ENCODE assay signal across 32 mouse cellular contexts in the genomic region with DNA sequence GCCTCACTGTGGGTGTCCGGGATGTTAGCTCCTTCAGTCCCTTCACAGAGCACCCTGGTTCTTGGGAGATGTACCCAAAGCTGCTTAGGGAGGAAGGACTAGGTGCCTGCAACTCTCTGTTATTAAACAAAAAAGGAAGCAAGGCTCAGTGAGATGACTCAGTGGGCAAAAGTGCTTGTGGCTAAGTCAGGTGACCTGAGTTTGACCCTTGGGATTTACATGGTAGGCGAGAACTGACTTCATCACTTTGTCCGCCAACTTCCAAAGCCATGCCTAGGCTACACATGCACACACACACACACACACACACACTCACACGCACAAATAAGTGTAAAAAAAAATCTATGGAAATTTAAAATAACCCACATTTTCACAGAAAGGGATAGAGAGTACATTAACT. TPM values are rescaled to one million over a fixed set of nuclear protein-coding genes. Genes with fewer than 3 reads are reported as not detected.
DNase-seq lines count a peak whose midpoint lies in the region; ATAC-seq and TF ChIP-seq lines count a peak whose summit lies in the region.
"Had no signal": no experiment of that assay in that cellular context is flagged by ENCODE, and none has a peak within 500 bp of the region (broad histone marks: within the 10 kb centered on the region; RNA-seq: fewer than 3 reads in every experiment).

No protein-coding gene starts in this region.

- no peak for TF ChIP-seq RAD21 in CH12.LX (IDR thresholded peaks at IDR 0.05; ENCODE audit: low read depth, low read length)

- H3K4me3 ChIP-seq in CH12.LX (replicated peaks in 1 of 3; ENCODE audit: low read depth in 2 of 3, low read length in 2 of 3, poor library complexity in 1 of 3) (no peak overlapping the region), macrophage (ENCODE audit: inconsistent target) (no peak overlapping the region)
- H3K4me3 ChIP-seq in forebrain, embryonic 11.5 days (ENCODE audit: low read depth, low read length): no peak overlapping the region
- H3K4me3 ChIP-seq in midbrain, embryonic 13.5 days (replicated peaks): no peak overlapping the region
- H3K4me3 ChIP-seq: embryonic facial prominence, embryonic 10.5 days; embryonic facial prominence, embryonic 15.5 days; forebrain, embryonic 15.5 days; hindbrain, embryonic 12.5 days; intestine, embryonic 15.5 days; liver, embryonic 13.5 days; midbrain, embryonic 12.5 days had no signal

- H3K4me1 ChIP-seq in CH12.LX (ENCODE audit: control insufficient read depth in 1 of 2, insufficient read depth in 2 of 2): peaks cover 6 to 69% of the 10 kb centered on the region in 2 experiments
- H3K4me1 ChIP-seq in forebrain, embryonic 11.5 days (replicated peaks; ENCODE audit: control insufficient read depth, insufficient read depth, low read length): no peaks in the 10 kb centered on the region
- H3K4me1 ChIP-seq in midbrain, embryonic 13.5 days (replicated peaks): no peaks in the 10 kb centered on the region
- H3K4me1 ChIP-seq: embryonic facial prominence, embryonic 15.5 days; hindbrain, embryonic 12.5 days; midbrain, embryonic 12.5 days had no signal

- ATAC-seq in forebrain, embryonic 11.5 days (replicated peaks; ENCODE audit: low FRiP score): no peak
- no peak for ATAC-seq in midbrain, embryonic 13.5 days
- ATAC-seq: forebrain, embryonic 15.5 days; hindbrain, postnatal 0 days; intestine, embryonic 15.5 days; Patski had no signal

- H3K27ac ChIP-seq in CH12.LX (ENCODE audit: insufficient read depth, low read depth) (no peak overlapping the region), macrophage (peak overlapping the region; percentile 39)
- H3K27ac ChIP-seq in forebrain, embryonic 11.5 days (ENCODE audit: low read depth, low read length): no peak overlapping the region
- H3K27ac ChIP-seq in midbrain, embryonic 13.5 days: no peak overlapping the region
- H3K27ac ChIP-seq: embryonic facial prominence, embryonic 10.5 days; embryonic facial prominence, embryonic 15.5 days; forebrain, embryonic 15.5 days; hindbrain, embryonic 12.5 days; hindbrain, postnatal 0 days; intestine, embryonic 15.5 days; liver, embryonic 13.5 days; midbrain, embryonic 12.5 days had no signal

- WGBS in macrophage (ENCODE audit: missing documents): 48% methylated on average over 4 of the region's 4 CpGs
- WGBS in forebrain, embryonic 11.5 days: 91% methylated on average over 4 of the region's 4 CpGs
- 83% methylated on average over 4 of the region's 4 CpGs for WGBS in midbrain, embryonic 13.5 days

- no peaks in the 10 kb centered on the region for H3K9me3 ChIP-seq in CH12.LX (replicated peaks; ENCODE audit: low read length)
- no peaks in the 10 kb centered on the region for H3K9me3 ChIP-seq in forebrain, embryonic 11.5 days (ENCODE audit: control insufficient read depth, low read length)
- H3K9me3 ChIP-seq in midbrain, embryonic 13.5 days: no peaks in the 10 kb centered on the region
- H3K9me3 ChIP-seq: embryonic facial prominence, embryonic 10.5 days; embryonic facial prominence, embryonic 15.5 days; forebrain, embryonic 15.5 days; hindbrain, embryonic 12.5 days; intestine, embryonic 15.5 days; liver, embryonic 13.5 days; midbrain, embryonic 12.5 days had no signal

- H3K4me2 ChIP-seq in CH12.LX (ENCODE audit: insufficient read depth, low read depth, poor library complexity, severe bottlenecking): 0 out of 2 replicates have a peak overlapping the region, but pooled peaks have one; percentile 35
- H3K4me2 ChIP-seq in forebrain, embryonic 11.5 days (ENCODE audit: low read depth, low read length, severe bottlenecking): no peak overlapping the region
- H3K4me2 ChIP-seq in midbrain, embryonic 13.5 days (replicated peaks): no peak overlapping the region
- H3K4me2 ChIP-seq: embryonic facial prominence, embryonic 15.5 days; forebrain, embryonic 15.5 days; heart, embryonic 11.5 days; hindbrain, embryonic 12.5 days; intestine, embryonic 15.5 days; liver, embryonic 13.5 days; lung, embryonic 14.5 days; midbrain, embryonic 12.5 days had no signal

- H3K36me3 ChIP-seq in CH12.LX (replicated peaks in 1 of 2; ENCODE audit: control insufficient read depth in 1 of 2, insufficient read depth in 1 of 2, low read length in 1 of 2): no peaks in the 10 kb centered on the region
- no peaks in the 10 kb centered on the region for H3K36me3 ChIP-seq in macrophage (ENCODE audit: inconsistent target)
- H3K36me3 ChIP-seq in forebrain, embryonic 11.5 days (ENCODE audit: control insufficient read depth, insufficient read depth, low read length): no peaks in the 10 kb centered on the region
- no peaks in the 10 kb centered on the region for H3K36me3 ChIP-seq in midbrain, embryonic 13.5 days
- H3K36me3 ChIP-seq: embryonic facial prominence, embryonic 10.5 days; embryonic facial prominence, embryonic 15.5 days; forebrain, embryonic 15.5 days; G1E; hindbrain, embryonic 12.5 days; intestine, embryonic 15.5 days; liver, embryonic 13.5 days; midbrain, embryonic 12.5 days had no signal

- H3K79me2 ChIP-seq in CH12.LX (replicated peaks; ENCODE audit: control insufficient read depth, extremely low read depth, insufficient read depth, poor library complexity, severe bottlenecking) (no peaks in the 10 kb centered on the region), macrophage (ENCODE audit: inconsistent target) (no peaks in the 10 kb centered on the region)

- no peaks in the 10 kb centered on the region for H3K27me3 ChIP-seq in CH12.LX (replicated peaks)
- H3K27me3 ChIP-seq in forebrain, embryonic 11.5 days (ENCODE audit: control insufficient read depth, insufficient read depth, low read length): no peaks in the 10 kb centered on the region
- no peaks in the 10 kb centered on the region for H3K27me3 ChIP-seq in midbrain, embryonic 13.5 days
- H3K27me3 ChIP-seq: embryonic facial prominence, embryonic 15.5 days; forebrain, embryonic 15.5 days; hindbrain, embryonic 12.5 days; intestine, embryonic 15.5 days; liver, embryonic 13.5 days; midbrain, embryonic 12.5 days; Patski had no signal

- H3K9ac ChIP-seq in CH12.LX (ENCODE audit: insufficient read depth, low read depth): no peak overlapping the region
- no peak overlapping the region for H3K9ac ChIP-seq in forebrain, embryonic 11.5 days (ENCODE audit: low read length)
- H3K9ac ChIP-seq in midbrain, embryonic 13.5 days (replicated peaks): no peak overlapping the region
- H3K9ac ChIP-seq: embryonic facial prominence, embryonic 15.5 days; forebrain, embryonic 15.5 days; hindbrain, embryonic 12.5 days; intestine, embryonic 15.5 days; liver, embryonic 13.5 days; lung, embryonic 14.5 days; midbrain, embryonic 12.5 days had no signal

- TF ChIP-seq POLR2A in CH12.LX (IDR thresholded peaks at IDR 0.05; ENCODE audit: low read depth, low read length): no peak

- no peak for TF ChIP-seq CTCF in CH12.LX (conservative IDR thresholded peaks at IDR 0.05 in 1 of 2, IDR thresholded peaks at IDR 0.05 in 1 of 2; ENCODE audit: low read depth in 2 of 2, low read length in 2 of 2)

- in situ Hi-C loops in CH12.LX (cut with MboI; ENCODE audit: low pct_ligation_motif_present, low pct_unique_long_range_greater_than_20kb, low sequenced_read_pairs): loop anchor here (10.0 kb wide), 1 partner anchor 73 kb away; no protein-coding TSS in a partner anchor

- dilution Hi-C loops in CH12.LX (cut with MboI; ENCODE audit: extremely low pct_ligation_motif_present, extremely low pct_unique_long_range_greater_than_20kb, low sequenced_read_pairs): no loop called here

- DNase-seq in 3134 (ENCODE audit: extremely low read depth, insufficient read length, low spot score) (peak; percentile 62), 3T3-L1 (ENCODE audit: low read depth, low spot score) (peak; percentile 85), CH12.LX (ENCODE audit: extremely low read depth) (peak; percentile 88)
- no peak for DNase-seq in right cerebral cortex, adult 2 months (ENCODE audit: low spot score in 2 of 2)
- no peak for DNase-seq in forebrain, embryonic 11.5 days (ENCODE audit: low spot score)
- DNase-seq in neural tube, embryonic 10.5 days (ENCODE audit: extremely low spot score, low spot score): no peak
- DNase-seq: adrenal gland, postnatal 14 days; cerebellum, adult 2 months; cerebellum, postnatal 14 days; gastrocnemius, postnatal 25 days; heart, adult 18-20 months; heart, postnatal 36 days; kidney, adult 2 months; kidney, postnatal 4 days; layer of hippocampus, postnatal 36 days; left cerebral cortex, postnatal 4 days; liver, embryonic 13.5 days; lung, embryonic 14.5 days; lung, postnatal 14 days; thymus, postnatal 14 days had no signal

- peak; percentile 84 for TF ChIP-seq EP300 in CH12.LX (IDR thresholded peaks at IDR 0.05; ENCODE audit: low read length)

TF ChIP-seq in CH12.LX, 34 proteins besides CTCF, POLR2A, EP300 and RAD21 (continues in another document):
- TF ChIP-seq BHLHE40 (IDR thresholded peaks at IDR 0.05; ENCODE audit: low read depth, low read length) (peak; percentile 92), ZKSCAN1 (IDR thresholded peaks at IDR 0.05; ENCODE audit: borderline replicate concordance, low read depth, low read length) (no peak), IRF4 (IDR thresholded peaks at IDR 0.05; ENCODE audit: low read depth, low read length) (peak; percentile 49), ETS1 (conservative IDR thresholded peaks at IDR 0.05; ENCODE audit: low read depth, low read length) (peak; percentile 82), GABPA (IDR thresholded peaks at IDR 0.05; ENCODE audit: insufficient replicate concordance, low read depth, low read length) (no peak)

RNA-seq across cellular contexts. Expression of a gene that starts 30.3 kb away (rescaled TPM):
- total RNA-seq in CH12.LX (2012; rRNA removed) (73.1 and 80.8 TPM in 2 replicates), CH12.LX (2014; rRNA removed) (37.6 and 46.0 TPM in 2 replicates)
- polyA plus RNA-seq in CH12.LX (2012; ENCODE audit: insufficient read length, low read depth) (38.2 and 45.5 TPM in 2 replicates), macrophage (2018) (47.8 to 121 TPM (median 101 TPM) in 3 replicates)
- 10 to 100 TPM; 17.7 to 97.1 (median 67.8) TPM for total RNA-seq in macrophage (2018; cell fraction: chromatin; rRNA removed)
- total RNA-seq in macrophage (2018; cell fraction: cytosol; rRNA removed): 100 to 1,000 TPM in 9 of 26 experiments, 10 to 100 TPM in 17; 58.3 to 114 (median 93.6) TPM
- total RNA-seq in macrophage (2018; cell fraction: nucleus; rRNA removed): 100 to 1,000 TPM in 1 of 26 experiments, 10 to 100 TPM in 25; 36.9 to 101 (median 68.6) TPM
- 50.6 and 63.5 TPM in 2 replicates for polyA plus RNA-seq in forebrain, embryonic 11.5 days (2014; fragmentation: Nextera tagmentation; extraction: Ambion mirVana)
- polyA plus RNA-seq in midbrain, embryonic 13.5 days (2015; fragmentation: Nextera tagmentation; extraction: Ambion mirVana): 19.5 and 21.1 TPM in 2 replicates

RNA-seq across cellular contexts. Expression of a gene that starts 32.0 kb away (rescaled TPM):
- total RNA-seq in CH12.LX (2012; rRNA removed) (1.8 and 2.7 TPM in 2 replicates), CH12.LX (2014; rRNA removed) (1.4 and 1.6 TPM in 2 replicates)
- polyA plus RNA-seq in CH12.LX (2012; ENCODE audit: insufficient read length, low read depth) (4.1 and 4.4 TPM in 2 replicates), macrophage (2018) (0.99 to 2.2 TPM (median 1.2 TPM) in 3 replicates)
- total RNA-seq in macrophage (2018; cell fraction: chromatin; rRNA removed): 1 to 10 TPM in 9 of 26 experiments, under 1 TPM in 6, not detected in 11; 0.28 to 4.1 (median 1.2) TPM
- 1 to 10 TPM in 13 of 26 experiments, under 1 TPM in 13; 0.23 to 2.6 (median 1.1) TPM for total RNA-seq in macrophage (2018; cell fraction: cytosol; rRNA removed)
- total RNA-seq in macrophage (2018; cell fraction: nucleus; rRNA removed): 1 to 10 TPM in 8 of 26 experiments, under 1 TPM in 11, not detected in 7; 0.25 to 3.0 (median 0.84) TPM
- 19.1 and 21.2 TPM in 2 replicates for polyA plus RNA-seq in forebrain, embryonic 11.5 days (2014; fragmentation: Nextera tagmentation; extraction: Ambion mirVana)
- 7.7 and 9.1 TPM in 2 replicates for polyA plus RNA-seq in midbrain, embryonic 13.5 days (2015; fragmentation: Nextera tagmentation; extraction: Ambion mirVana)
- polyA plus RNA-seq: G1E had no signal

Comparison
In these comparisons a context has a peak if more than half of its experiments do, and no peak if none do; other contexts are left out.
1. DNase-seq: peak in 3134 (single experiment), 3T3-L1 (single experiment) and CH12.LX (single experiment); none in right cerebral cortex, adult 2 months (0 of 2), forebrain, embryonic 11.5 days (single experiment) and neural tube, embryonic 10.5 days (single experiment).